Mouse (Mus musculus): ENCODE data around the gene Crat. TPM values are rescaled to one million over a fixed set of nuclear protein-coding genes. Genes with fewer than 3 reads are reported as not detected.

Gene Crat
- polyA plus RNA-seq, 1 experiment from 2014 or later: 20.5 TPM

- 0 out of 2 replicates have a peak, but pooled peaks cover 3% of the 10 kb centered on the region for H3K4me1 ChIP-seq (replicated peaks)
- H3K4me2 ChIP-seq: no peak overlapping the region
- peaks cover 96% of the 10 kb centered on the region for H3K36me3 ChIP-seq
- DNase-seq (no peak), ATAC-seq (ENCODE audit: low read depth) (no peak)
- H3K9me3 ChIP-seq (replicated peaks): no peaks in the 10 kb centered on the region
- 63% methylated on average over 2 of the region's 2 CpGs for WGBS (ENCODE audit: insufficient replicate concordance)
- no peak overlapping the region; the same call in 1 of the 2 replicates for H3K27ac ChIP-seq
- no peak overlapping the region for H3K9ac ChIP-seq
- H3K4me3 ChIP-seq (replicated peaks): no peak overlapping the region
- no peaks in the 10 kb centered on the region for H3K27me3 ChIP-seq
These were observed 12.8 kb downstream of the Crat start for GRCm38 (mm10) chr2:30402843-30403242.

GRCm38 (mm10) chr2:30402351-30402826 lies 13.2 kb downstream of the Crat start:
- DNase-seq (no peak), ATAC-seq (ENCODE audit: low read depth) (no peak)
- no peak overlapping the region for H3K4me2 ChIP-seq
- H3K27me3 ChIP-seq: no peaks in the 10 kb centered on the region
- no peak overlapping the region for H3K4me3 ChIP-seq (replicated peaks)
- peaks cover 96% of the 10 kb centered on the region for H3K36me3 ChIP-seq
- 79% methylated on average over 9 of the region's 9 CpGs for WGBS (ENCODE audit: insufficient replicate concordance)
- H3K27ac ChIP-seq: no peak overlapping the region
- H3K4me1 ChIP-seq (replicated peaks): 0 out of 2 replicates have a peak, but pooled peaks cover 3% of the 10 kb centered on the region
- no peaks in the 10 kb centered on the region for H3K9me3 ChIP-seq (replicated peaks)
- H3K9ac ChIP-seq: no peak overlapping the region

- H3K27me3 ChIP-seq: no peaks in the 10 kb centered on the region
- no peak overlapping the region for H3K4me3 ChIP-seq (replicated peaks)
- H3K9me3 ChIP-seq (replicated peaks): no peaks in the 10 kb centered on the region
- no peak overlapping the region for H3K9ac ChIP-seq
- WGBS (ENCODE audit: insufficient replicate concordance): 76% methylated on average over 1 of the region's 1 CpGs
- H3K36me3 ChIP-seq: peaks cover 96% of the 10 kb centered on the region
- no peak overlapping the region for H3K4me2 ChIP-seq
- H3K27ac ChIP-seq: no peak overlapping the region
- H3K4me1 ChIP-seq (replicated peaks): 0 out of 2 replicates have a peak, but pooled peaks cover 3% of the 10 kb centered on the region
- DNase-seq (no peak), ATAC-seq (ENCODE audit: low read depth) (no peak)
These were observed 14.0 kb downstream of the Crat start for GRCm38 (mm10) chr2:30401581-30401980.

- H3K36me3 ChIP-seq: peaks cover 92% of the 10 kb centered on the region
- no peak for DNase-seq
- no peak for ATAC-seq (ENCODE audit: low read depth)
- H3K4me2 ChIP-seq: no peak overlapping the region
- H3K27ac ChIP-seq: no peak overlapping the region
- 79% methylated on average over 20 of the region's 20 CpGs for WGBS (ENCODE audit: insufficient replicate concordance)
- H3K4me1 ChIP-seq (replicated peaks): peaks cover 15% of the 10 kb centered on the region
- no peak overlapping the region for H3K9ac ChIP-seq
- no peaks in the 10 kb centered on the region for H3K9me3 ChIP-seq (replicated peaks)
- H3K4me3 ChIP-seq (replicated peaks): no peak overlapping the region
- H3K27me3 ChIP-seq: no peaks in the 10 kb centered on the region
These were observed 16.1 kb downstream of the Crat start for GRCm38 (mm10) chr2:30399191-30400171.

GRCm38 (mm10) chr2:30397986-30398512 lies 17.6 kb downstream of the Crat start:
- no peak overlapping the region for H3K4me2 ChIP-seq
- ATAC-seq (ENCODE audit: low read depth): no peak
- no peak overlapping the region for H3K27ac ChIP-seq
- 91% methylated on average over 10 of the region's 10 CpGs for WGBS (ENCODE audit: insufficient replicate concordance)
- H3K9ac ChIP-seq: no peak overlapping the region
- H3K27me3 ChIP-seq: no peaks in the 10 kb centered on the region
- peaks cover 83% of the 10 kb centered on the region for H3K36me3 ChIP-seq
- H3K4me1 ChIP-seq (replicated peaks): peaks cover 29% of the 10 kb centered on the region
- H3K4me3 ChIP-seq (replicated peaks): no peak overlapping the region
- no peaks in the 10 kb centered on the region for H3K9me3 ChIP-seq (replicated peaks)
- no peak for DNase-seq

GRCm38 (mm10) chr2:30396246-30396645 lies 19.4 kb downstream of the Crat start:
- Histone ChIP-seq H3K4me2 (no peak overlapping the region), H3K4me3 (replicated peaks) (no peak overlapping the region), H3K27me3 (no peaks in the 10 kb centered on the region), H3K9me3 (replicated peaks) (no peaks in the 10 kb centered on the region), H3K4me1 (replicated peaks) (peaks cover 36% of the 10 kb centered on the region), H3K27ac (no peak overlapping the region), H3K9ac (no peak overlapping the region), H3K36me3 (peaks cover 65% of the 10 kb centered on the region)
- no peak for DNase-seq
- ATAC-seq (ENCODE audit: low read depth): no peak
- WGBS (ENCODE audit: insufficient replicate concordance): 81% methylated on average over 7 of the region's 7 CpGs

GRCm38 (mm10) chr2:30395757-30396156 lies 19.9 kb downstream of the Crat start:
- Histone ChIP-seq H3K36me3 (peaks cover 63% of the 10 kb centered on the region), H3K27me3 (no peaks in the 10 kb centered on the region), H3K9ac (no peak overlapping the region), H3K4me3 (replicated peaks) (no peak overlapping the region), H3K4me2 (no peak overlapping the region), H3K4me1 (replicated peaks) (peaks cover 38% of the 10 kb centered on the region), H3K9me3 (replicated peaks) (no peaks in the 10 kb centered on the region), H3K27ac (no peak overlapping the region)
- DNase-seq (no peak), ATAC-seq (ENCODE audit: low read depth) (no peak)
- 82% methylated on average over 7 of the region's 7 CpGs for WGBS (ENCODE audit: insufficient replicate concordance)

GRCm38 (mm10) chr2:30393370-30393656 lies 22.3 kb downstream of the Crat start:
- Histone ChIP-seq H3K9me3 (replicated peaks) (no peaks in the 10 kb centered on the region), H3K4me1 (replicated peaks) (peaks cover 38% of the 10 kb centered on the region), H3K4me2 (peak overlapping the region; percentile 79), H3K27me3 (no peaks in the 10 kb centered on the region), H3K4me3 (replicated peaks) (peak overlapping the region; percentile 69), H3K27ac (peak overlapping the region; percentile 83), H3K36me3 (peaks cover 39% of the 10 kb centered on the region), H3K9ac (peak overlapping the region; percentile 78)
- WGBS (ENCODE audit: insufficient replicate concordance): 36% methylated on average over 1 of the region's 1 CpGs
- DNase-seq (no peak), ATAC-seq (ENCODE audit: low read depth) (no peak)

GRCm38 (mm10) chr2:30392577-30393369 lies 22.8 kb downstream of the Crat start:
- Histone ChIP-seq H3K4me3 (replicated peaks) (peak overlapping the region; percentile 69), H3K9me3 (replicated peaks) (no peaks in the 10 kb centered on the region), H3K4me2 (peak overlapping the region; percentile 79), H3K4me1 (replicated peaks) (peaks cover 38% of the 10 kb centered on the region), H3K27me3 (no peaks in the 10 kb centered on the region), H3K9ac (peak overlapping the region; percentile 78), H3K27ac (peak overlapping the region; percentile 83), H3K36me3 (peaks cover 33% of the 10 kb centered on the region)
- DNase-seq: peak; percentile 53
- ATAC-seq (ENCODE audit: low read depth): peak; percentile 61
- under 1% methylated on average over 54 of the region's 54 CpGs for WGBS (ENCODE audit: insufficient replicate concordance)

GRCm38 (mm10) chr2:30392114-30392576 lies 23.5 kb downstream of the Crat start, which contains the start of gene Dolpp1:
Gene Dolpp1 (plus strand): TSS chr2:30392254.
- under 1% methylated on average over 40 of the region's 40 CpGs for WGBS (ENCODE audit: insufficient replicate concordance)
- peak within 1 kb of the TSS; percentile 69 for H3K4me3 ChIP-seq (replicated peaks)
- no peaks in the 10 kb centered on the region for H3K27me3 ChIP-seq
- H3K4me2 ChIP-seq: peak within 1 kb of the TSS; percentile 79
- peak within 1 kb of the TSS; percentile 78 for H3K9ac ChIP-seq
- DNase-seq (peak; percentile 98), ATAC-seq (ENCODE audit: low read depth) (peak; percentile 98)
- H3K27ac ChIP-seq: peak within 1 kb of the TSS; percentile 83
- peaks cover 38% of the 10 kb centered on the region for H3K4me1 ChIP-seq (replicated peaks)
- H3K36me3 ChIP-seq: peaks cover 27% of the 10 kb centered on the region
- H3K9me3 ChIP-seq (replicated peaks): no peaks in the 10 kb centered on the region

GRCm38 (mm10) chr2:30389000-30389399 lies 26.6 kb downstream of the Crat start:
- peaks cover 27% of the 10 kb centered on the region for H3K4me1 ChIP-seq (replicated peaks)
- DNase-seq (no peak), ATAC-seq (ENCODE audit: low read depth) (no peak)
- WGBS (ENCODE audit: insufficient replicate concordance): 83% methylated on average over 2 of the region's 2 CpGs
- H3K36me3 ChIP-seq: peaks cover 20% of the 10 kb centered on the region
- H3K9ac ChIP-seq: no peak overlapping the region
- no peak overlapping the region for H3K4me3 ChIP-seq (replicated peaks)
- no peak overlapping the region for H3K27ac ChIP-seq
- no peak overlapping the region for H3K4me2 ChIP-seq
- H3K9me3 ChIP-seq (replicated peaks): no peaks in the 10 kb centered on the region
- no peaks in the 10 kb centered on the region for H3K27me3 ChIP-seq

Data from liver, embryonic 13.5 days (tissue).